Mouse (Mus musculus) lung, embryonic 15.5 days (tissue): ENCODE results near the gene Ifnlr1. TPM values are rescaled to one million over a fixed set of nuclear protein-coding genes. Genes with fewer than 3 reads are reported as not detected.
"Not testable (repeated sequence)": the region's sequence is repeated elsewhere in the genome, so short reads cannot be mapped to it uniquely, and the experiment has no call there.

Experiments
- ATAC-seq: fragments of 200-750 bp; cut with Nextera tagmentation; 2 replicates; pipeline ENCODE4 v1.8.0; 2017; ENCODE audit warnings: moderate number of reproducible peaks, borderline replicate concordance; ENCODE audit not compliant: low FRiP score, low TSS enrichment; ENCODE audit errors: extremely low read depth
- H3K27ac ChIP-seq: fragments of 300-500 bp; sonication (generic); 2 replicates; pipeline ENCODE4 v1.5.1; 2015; ENCODE audit warnings: moderate library complexity, mild to moderate bottlenecking, inconsistent platforms
- H3K27me3 ChIP-seq: fragments of 300-500 bp; sonication (generic); 2 replicates; pipeline ENCODE4 v1.6.1; 2015; ENCODE audit warnings: inconsistent platforms
- H3K36me3 ChIP-seq: fragments of 300-500 bp; sonication (generic); 2 replicates; pipeline ENCODE4 v1.6.1; 2015; ENCODE audit warnings: inconsistent platforms
- H3K4me1 ChIP-seq: fragments of 300-500 bp; sonication (generic); 2 replicates; pipeline ENCODE4 v1.6.1; 2015; ENCODE audit warnings: inconsistent platforms
- H3K4me2 ChIP-seq: fragments of 300-500 bp; sonication (generic); 2 replicates; pipeline ENCODE4 v1.6.1; 2015; ENCODE audit warnings: inconsistent platforms, mild to moderate bottlenecking, moderate library complexity
- H3K4me3 ChIP-seq: fragments of 300-500 bp; sonication (generic); 2 replicates; pipeline ENCODE4 v1.5.1; 2015; ENCODE audit warnings: mild to moderate bottlenecking, inconsistent platforms
- H3K9ac ChIP-seq: fragments of 300-500 bp; sonication (generic); 2 replicates; pipeline ENCODE4 v1.6.1; 2015; ENCODE audit warnings: inconsistent platforms
- H3K9me3 ChIP-seq: fragments of 300-500 bp; sonication (generic); 2 replicates; pipeline ENCODE4 v1.6.1; 2016; ENCODE audit warnings: inconsistent platforms
- WGBS: fragments of 180-500 bp; shearing (Covaris S2); methylation state at CpG from one replicate; pipeline ENCODE4 v1.1.7; 2015; 5-methylcytosine and 5-hydroxymethylcytosine counted together
- polyA plus RNA-seq: library from polyadenylated mRNA; unstranded; fragments of >200 nt; fragmentation: Nextera tagmentation; extraction: Ambion mirVana; gene quantifications from 2 replicates; pipeline ENCODE4 v1.2.1, GENCODE M21; 2015

The Ifnlr1 gene
- polyA plus RNA-seq, result 1.5 and 1.8 TPM in 2 replicates

- H3K4me3 ChIP-seq, result peak within 1 kb of the TSS; percentile 61
- peaks cover 43% of the 10 kb centered on the region for H3K27me3 ChIP-seq
- ATAC-seq, result peak; percentile 53; the same call in 1 of the 2 replicates
- peak within 1 kb of the TSS; percentile 32; the same call in 1 of the 2 replicates for H3K27ac ChIP-seq
- WGBS, result under 1% methylated on average over 41 of the region's 41 CpGs
- peak within 1 kb of the TSS; percentile 64 for H3K9ac ChIP-seq
- no peaks in the 10 kb centered on the region for H3K36me3 ChIP-seq
- no peaks in the 10 kb centered on the region for H3K9me3 ChIP-seq
- H3K4me2 ChIP-seq, result peak within 1 kb of the TSS; percentile 97
- peaks cover 20% of the 10 kb centered on the region for H3K4me1 ChIP-seq
These were observed at the start of gene Ifnlr1 for GRCm38 (mm10) chr4:135685906-135686567. Gene Ifnlr1, plus strand, starts transcription at chr4:135686287.

GRCm38 (mm10) chr4:135641302-135642079, 44.6 kb upstream of the Ifnlr1 start:
- H3K4me2 ChIP-seq, H3K4me3 ChIP-seq, H3K9ac ChIP-seq, H3K36me3 ChIP-seq, H3K27me3 ChIP-seq, ATAC-seq, H3K27ac ChIP-seq, H3K9me3 ChIP-seq: not testable (repeated sequence)
- 67% methylated on average over 8 of the region's 8 CpGs for whole genome bisulfite sequencing
- H3K4me1 ChIP-seq, result peaks cover 14% of the 10 kb centered on the region; the same call in 1 of the 2 replicates

GRCm38 (mm10) chr4:135645022-135645637, 41.0 kb upstream of the Ifnlr1 start:
- no peak overlapping the region for H3K4me3 ChIP-seq
- H3K4me2 ChIP-seq, result no peak overlapping the region
- H3K9ac ChIP-seq, result no peak overlapping the region
- no peak overlapping the region for H3K27ac ChIP-seq
- no peaks in the 10 kb centered on the region for H3K36me3 ChIP-seq
- no peak for ATAC-seq
- no peaks in the 10 kb centered on the region for H3K27me3 ChIP-seq
- WGBS, result 19% methylated on average over 12 of the region's 12 CpGs
- H3K4me1 ChIP-seq, result peaks cover 14% of the 10 kb centered on the region; the same call in 1 of the 2 replicates
- no peaks in the 10 kb centered on the region for H3K9me3 ChIP-seq

GRCm38 (mm10) chr4:135652966-135653607, 33.0 kb upstream of the Ifnlr1 start:
- no peaks in the 10 kb centered on the region for H3K9me3 ChIP-seq
- WGBS, result 37% methylated on average over 11 of the region's 11 CpGs
- H3K36me3 ChIP-seq, result no peaks in the 10 kb centered on the region
- H3K4me1 ChIP-seq, result peaks cover 36% of the 10 kb centered on the region
- H3K4me3 ChIP-seq, result no peak overlapping the region
- no peak overlapping the region for H3K4me2 ChIP-seq
- H3K9ac ChIP-seq, result no peak overlapping the region
- ATAC-seq, result no peak
- 0 out of 2 replicates have a peak overlapping the region, but pooled peaks have one; percentile 15 for H3K27ac ChIP-seq
- H3K27me3 ChIP-seq, result no peaks in the 10 kb centered on the region

GRCm38 (mm10) chr4:135653956-135654355, 32.1 kb upstream of the Ifnlr1 start:
- no peaks in the 10 kb centered on the region for H3K36me3 ChIP-seq
- H3K9me3 ChIP-seq, result no peaks in the 10 kb centered on the region
- WGBS, result 86% methylated on average over 7 of the region's 7 CpGs
- H3K4me2 ChIP-seq, result no peak overlapping the region
- H3K27me3 ChIP-seq, result no peaks in the 10 kb centered on the region
- no peak for ATAC-seq
- no peak overlapping the region for H3K27ac ChIP-seq
- no peak overlapping the region for H3K4me3 ChIP-seq
- H3K9ac ChIP-seq, result no peak overlapping the region
- H3K4me1 ChIP-seq, result peaks cover 42% of the 10 kb centered on the region

GRCm38 (mm10) chr4:135655499-135655898, 30.6 kb upstream of the Ifnlr1 start:
- Histone ChIP-seq H3K9me3 (no peaks in the 10 kb centered on the region), H3K4me2 (peak overlapping the region; percentile 39; the same call in 1 of the 2 replicates), H3K27ac (peak overlapping the region; percentile 67), H3K27me3 (no peaks in the 10 kb centered on the region), H3K36me3 (no peaks in the 10 kb centered on the region), H3K9ac (no peak overlapping the region), H3K4me1 (peaks cover 42% of the 10 kb centered on the region), H3K4me3 (no peak overlapping the region)
- peak; percentile 12; the same call in 1 of the 2 replicates for ATAC-seq
- 10% methylated on average over 7 of the region's 7 CpGs for WGBS

- H3K27me3 ChIP-seq, result no peaks in the 10 kb centered on the region
- no peaks in the 10 kb centered on the region for H3K36me3 ChIP-seq
- no peak overlapping the region for H3K4me3 ChIP-seq
- H3K4me1 ChIP-seq, result peaks cover 45% of the 10 kb centered on the region
- no peaks in the 10 kb centered on the region for H3K9me3 ChIP-seq
- ATAC-seq, result peak; percentile 56
- H3K4me2 ChIP-seq, result peak overlapping the region; percentile 39
- H3K9ac ChIP-seq, result no peak overlapping the region
- H3K27ac ChIP-seq, result peak overlapping the region; percentile 67
- 12% methylated on average over 10 of the region's 10 CpGs for WGBS
These were observed 29.9 kb upstream of the Ifnlr1 start for GRCm38 (mm10) chr4:135656094-135656589.

- Histone ChIP-seq H3K27me3 (no peaks in the 10 kb centered on the region), H3K4me2 (no peak overlapping the region), H3K4me1 (peaks cover 40% of the 10 kb centered on the region), H3K9ac (no peak overlapping the region), H3K27ac (no peak overlapping the region), H3K9me3 (no peaks in the 10 kb centered on the region), H3K4me3 (no peak overlapping the region), H3K36me3 (no peaks in the 10 kb centered on the region)
- ATAC-seq, result no peak
- 40% methylated on average over 5 of the region's 5 CpGs for WGBS
These were observed 27.6 kb upstream of the Ifnlr1 start for GRCm38 (mm10) chr4:135658484-135658883.

- no peak for ATAC-seq
- no peak overlapping the region for H3K27ac ChIP-seq
- H3K9me3 ChIP-seq, result no peaks in the 10 kb centered on the region
- H3K4me2 ChIP-seq, result no peak overlapping the region
- no peaks in the 10 kb centered on the region for H3K36me3 ChIP-seq
- H3K27me3 ChIP-seq, result no peaks in the 10 kb centered on the region
- H3K4me3 ChIP-seq, result no peak overlapping the region
- peaks cover 40% of the 10 kb centered on the region for H3K4me1 ChIP-seq
- 75% methylated on average over 12 of the region's 12 CpGs for WGBS
- H3K9ac ChIP-seq, result no peak overlapping the region
These were observed 27.2 kb upstream of the Ifnlr1 start for GRCm38 (mm10) chr4:135658899-135659298.

GRCm38 (mm10) chr4:135661082-135661809, 24.8 kb upstream of the Ifnlr1 start:
- ATAC-seq, result no peak
- no peaks in the 10 kb centered on the region for H3K9me3 ChIP-seq
- H3K4me1 ChIP-seq, result peaks cover 25% of the 10 kb centered on the region
- H3K27ac ChIP-seq, result no peak overlapping the region
- H3K4me2 ChIP-seq, result no peak overlapping the region
- no peak overlapping the region for H3K4me3 ChIP-seq
- no peaks in the 10 kb centered on the region for H3K36me3 ChIP-seq
- no peaks in the 10 kb centered on the region for H3K27me3 ChIP-seq
- H3K9ac ChIP-seq, result no peak overlapping the region
- 40% methylated on average over 6 of the region's 6 CpGs for WGBS

- no peak for ATAC-seq
- Histone ChIP-seq H3K27ac (no peak overlapping the region), H3K27me3 (peaks cover 2% of the 10 kb centered on the region; the same call in 1 of the 2 replicates), H3K4me3 (no peak overlapping the region), H3K9me3 (no peaks in the 10 kb centered on the region), H3K36me3 (no peaks in the 10 kb centered on the region), H3K4me1 (peaks cover 18% of the 10 kb centered on the region), H3K4me2 (no peak overlapping the region), H3K9ac (no peak overlapping the region)
- 62% methylated on average over 6 of the region's 6 CpGs for WGBS
These were observed 24.1 kb upstream of the Ifnlr1 start for GRCm38 (mm10) chr4:135661994-135662393.
